Mouse (Mus musculus): ENCODE measurements around the gene Ptpro.
A peak's percentile ranks its signal among the peaks of the same experiment; 100 is the strongest.
"Not testable (repeated sequence)": the region's sequence is repeated elsewhere in the genome, so short reads cannot be mapped to it uniquely, and the experiment has no call there.

Gene Ptpro

DNA sequence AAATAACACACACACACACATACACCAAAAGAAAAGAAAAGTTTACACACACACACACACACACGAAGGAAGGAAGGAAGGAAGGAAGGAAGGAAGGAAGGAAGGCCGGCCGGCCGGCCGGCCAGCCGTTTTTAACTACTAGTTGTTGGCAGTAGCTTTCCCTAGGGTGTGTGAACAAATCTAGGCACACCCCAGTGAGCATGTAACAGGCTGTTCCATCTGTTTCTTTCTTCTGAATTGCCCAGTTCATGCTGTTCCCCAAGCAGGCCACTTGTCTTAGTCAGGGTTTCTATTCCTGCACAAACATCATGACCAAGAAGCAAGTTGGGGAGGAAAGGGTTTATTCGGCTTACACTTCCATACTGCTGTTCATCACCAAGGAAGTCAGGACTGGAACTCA lies 194.0 kb downstream of the Ptpro start:
- not testable (repeated sequence) for DNase-seq (ENCODE audit: low read depth in 2 of 2, low spot score in 2 of 2)

DNA sequence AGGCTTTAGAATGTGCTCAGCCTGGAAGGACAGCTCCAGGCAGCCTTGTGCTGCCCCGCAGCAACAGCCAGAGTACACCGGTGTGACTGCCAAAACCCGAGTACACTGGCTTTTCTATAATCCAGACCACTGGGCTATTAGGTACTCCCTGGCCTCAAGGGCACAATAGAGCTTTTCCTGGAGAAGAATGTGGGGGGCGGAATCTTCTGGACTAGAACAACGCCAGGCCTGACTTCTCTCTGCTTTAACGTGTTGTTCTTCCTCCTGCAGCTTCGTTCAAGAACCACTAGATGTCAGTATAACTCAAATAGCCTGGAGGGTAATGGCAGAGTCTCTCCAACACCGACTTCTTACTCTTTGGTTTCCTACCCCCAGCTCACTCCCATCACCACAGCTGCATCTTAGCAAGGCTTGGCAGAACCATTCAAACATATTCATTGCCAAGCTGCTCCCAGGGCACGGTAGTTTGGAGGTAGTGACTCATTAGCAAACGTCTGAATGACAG lies 203.5 kb downstream of the Ptpro start:
- peak in 1 of 2 experiments; percentile 2 for DNase-seq (ENCODE audit: low read depth in 2 of 2, low spot score in 2 of 2)

DNA sequence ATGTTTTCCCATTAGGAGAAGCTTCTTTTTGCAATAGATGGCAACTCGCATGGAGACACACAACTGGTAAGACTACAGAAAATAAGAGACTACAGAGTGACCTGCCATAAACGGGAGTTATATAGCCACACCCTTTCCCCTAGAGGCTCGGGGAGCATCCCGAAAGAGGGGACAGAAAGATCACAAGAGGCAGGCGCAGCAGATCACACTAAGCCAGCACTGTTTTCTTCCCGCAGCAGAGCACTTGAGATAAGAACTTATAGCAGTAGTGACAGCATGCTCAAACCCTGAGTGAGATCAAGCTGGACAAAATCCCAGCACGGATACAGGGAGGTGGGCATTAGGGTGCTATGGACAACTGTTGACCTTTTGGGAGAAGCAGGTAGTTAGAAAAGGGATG lies 203.9 kb downstream of the Ptpro start:
- DNase-seq (ENCODE audit: low read depth in 2 of 2, low spot score in 2 of 2) = no peak

DNA sequence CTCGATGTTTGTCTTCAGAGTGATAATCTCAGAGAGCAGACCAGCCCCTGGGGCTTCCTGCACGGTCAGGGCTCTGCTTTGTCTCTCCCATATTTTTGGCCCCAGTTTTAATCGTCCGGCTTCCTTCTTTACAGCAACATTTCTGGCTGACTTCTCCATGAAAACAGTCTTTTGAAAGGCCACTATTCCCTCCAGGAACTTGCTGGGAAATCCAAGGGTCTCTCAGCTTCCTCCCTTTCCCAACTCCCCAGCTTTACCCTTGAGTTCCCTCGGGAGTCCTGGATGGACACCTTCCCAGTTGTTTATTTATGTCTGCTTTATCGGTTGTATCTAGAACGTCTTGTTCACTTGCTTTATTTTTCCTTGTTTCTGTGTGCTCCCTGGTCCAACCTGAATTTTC lies 205.1 kb downstream of the Ptpro start:
- DNase-seq (ENCODE audit: low read depth in 2 of 2, low spot score in 2 of 2) = no peak

DNA sequence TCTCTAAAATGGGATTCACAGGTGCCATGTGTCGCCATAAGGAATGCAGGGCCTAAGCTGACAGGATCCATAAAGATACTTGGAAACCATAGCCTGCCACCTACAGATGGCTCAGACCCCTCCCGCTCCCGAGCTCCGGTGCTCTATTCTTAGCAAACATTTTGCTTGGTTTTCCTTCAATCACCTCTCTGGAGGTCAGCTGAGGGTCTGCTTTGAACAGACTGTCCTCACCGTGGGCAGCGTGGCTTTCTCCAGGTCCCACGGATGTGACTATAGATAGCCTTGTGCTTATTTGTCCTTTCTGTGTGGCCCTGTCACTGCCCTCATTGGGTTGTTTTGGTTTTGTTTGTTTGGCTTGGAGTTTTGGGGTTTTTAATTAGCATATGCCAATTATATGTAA lies 206.0 kb downstream of the Ptpro start:
- DNase-seq (ENCODE audit: low read depth in 2 of 2, low spot score in 2 of 2) = no peak

DNA sequence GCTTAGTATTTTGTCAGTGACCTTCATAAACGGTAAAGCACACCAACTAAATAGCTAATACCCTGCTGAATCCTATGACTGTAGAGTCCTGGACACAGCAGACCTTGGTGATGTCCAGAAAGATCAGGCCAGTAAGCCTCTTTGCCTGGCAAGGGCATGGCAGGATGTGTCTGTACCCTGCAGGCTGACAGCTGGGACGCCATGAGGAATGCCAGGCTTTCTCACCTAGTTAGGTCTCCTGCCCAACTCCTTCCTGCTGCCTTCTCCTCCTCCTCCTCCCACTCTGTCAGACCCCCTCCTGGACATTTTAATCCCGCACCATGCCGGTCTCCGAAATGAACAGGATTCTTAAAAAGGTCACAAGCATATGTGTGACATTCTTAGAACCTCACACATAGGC lies 211.7 kb downstream of the Ptpro start:
- no peak for DNase-seq (ENCODE audit: low read depth in 2 of 2, low spot score in 2 of 2)

DNA sequence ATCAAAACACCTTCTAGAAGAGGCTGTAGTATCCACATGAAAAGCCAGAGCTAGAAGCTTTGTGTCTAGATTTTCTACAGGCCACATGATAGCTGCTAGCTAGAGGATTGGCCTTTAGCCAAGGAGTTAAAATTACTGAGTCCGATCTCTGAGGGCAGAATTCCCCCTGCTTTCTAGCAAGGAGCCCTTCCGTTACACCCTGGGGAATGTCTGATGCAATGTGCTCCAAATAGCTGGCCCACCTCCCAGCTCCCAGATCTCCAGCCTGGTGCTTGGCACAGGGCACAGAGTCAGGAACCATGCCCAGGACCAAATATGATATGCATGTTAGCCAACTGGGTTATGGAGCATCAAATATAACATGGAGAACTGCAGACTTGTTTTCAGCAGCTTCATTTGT lies 213.1 kb downstream of the Ptpro start:
- DNase-seq (ENCODE audit: low read depth in 2 of 2, low spot score in 2 of 2) = no peak

DNA sequence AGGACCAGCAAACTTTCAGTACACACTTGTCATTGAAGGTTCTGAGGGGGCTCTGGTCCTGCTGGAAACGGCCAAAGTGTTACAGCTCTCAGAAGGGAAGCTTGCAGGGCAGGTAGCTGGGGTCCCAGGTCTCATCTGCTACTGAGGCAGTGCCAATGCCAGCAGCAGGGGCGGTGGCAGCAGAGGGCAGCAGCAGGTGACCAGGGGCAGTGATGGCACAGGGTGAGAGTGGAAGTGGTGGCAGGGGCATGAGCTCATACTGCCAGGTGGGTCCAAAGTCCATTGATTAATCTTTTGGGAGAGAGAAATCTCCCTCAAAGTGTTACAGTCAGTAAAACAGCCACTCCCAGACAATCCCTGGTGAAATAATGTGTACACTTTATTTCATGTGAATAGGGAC lies 214.1 kb downstream of the Ptpro start:
- no peak for DNase-seq (ENCODE audit: low read depth in 2 of 2, low spot score in 2 of 2)

DNA sequence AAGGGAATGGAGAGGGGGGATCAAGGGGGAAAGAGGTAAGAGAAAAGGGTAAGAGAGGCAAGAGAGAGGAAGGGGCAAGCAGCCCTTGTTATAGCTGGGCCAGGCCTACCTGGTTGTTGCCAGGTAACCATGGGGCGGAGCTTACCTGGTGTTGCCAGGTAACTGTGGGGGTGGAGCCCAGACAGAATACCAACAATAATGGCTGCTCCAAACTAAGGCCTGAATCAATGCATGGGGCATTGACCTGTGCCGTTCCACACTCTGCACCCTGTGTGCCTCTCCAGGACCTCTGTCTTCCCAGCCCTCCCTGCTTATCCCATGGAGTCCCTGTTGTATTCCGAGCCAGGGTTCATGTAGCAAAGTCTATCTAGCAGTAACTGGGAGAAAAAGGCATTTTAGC lies 215.6 kb downstream of the Ptpro start:
- DNase-seq (ENCODE audit: low read depth in 2 of 2, low spot score in 2 of 2) = no peak

DNA sequence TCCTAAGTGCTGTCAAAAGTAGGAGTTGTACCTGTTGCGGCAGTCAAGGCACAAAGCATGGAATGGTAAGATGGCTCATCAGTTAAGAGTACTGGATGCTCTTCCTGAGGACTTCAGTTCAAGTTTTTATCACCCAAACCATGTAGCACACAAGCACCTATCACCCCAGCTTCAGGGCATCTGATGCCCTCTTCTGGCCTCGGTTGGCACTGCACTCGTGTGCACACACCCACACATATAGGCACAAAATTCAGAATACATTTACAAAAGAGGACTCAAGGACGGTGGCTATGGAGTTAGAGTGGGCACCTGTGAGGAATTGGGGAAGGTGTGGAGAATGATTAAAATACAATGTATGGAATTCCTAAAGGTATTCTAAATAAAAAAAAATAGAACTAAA lies 217.4 kb downstream of the Ptpro start:
- DNase-seq (ENCODE audit: low read depth in 2 of 2, low spot score in 2 of 2) = no peak

DNA sequence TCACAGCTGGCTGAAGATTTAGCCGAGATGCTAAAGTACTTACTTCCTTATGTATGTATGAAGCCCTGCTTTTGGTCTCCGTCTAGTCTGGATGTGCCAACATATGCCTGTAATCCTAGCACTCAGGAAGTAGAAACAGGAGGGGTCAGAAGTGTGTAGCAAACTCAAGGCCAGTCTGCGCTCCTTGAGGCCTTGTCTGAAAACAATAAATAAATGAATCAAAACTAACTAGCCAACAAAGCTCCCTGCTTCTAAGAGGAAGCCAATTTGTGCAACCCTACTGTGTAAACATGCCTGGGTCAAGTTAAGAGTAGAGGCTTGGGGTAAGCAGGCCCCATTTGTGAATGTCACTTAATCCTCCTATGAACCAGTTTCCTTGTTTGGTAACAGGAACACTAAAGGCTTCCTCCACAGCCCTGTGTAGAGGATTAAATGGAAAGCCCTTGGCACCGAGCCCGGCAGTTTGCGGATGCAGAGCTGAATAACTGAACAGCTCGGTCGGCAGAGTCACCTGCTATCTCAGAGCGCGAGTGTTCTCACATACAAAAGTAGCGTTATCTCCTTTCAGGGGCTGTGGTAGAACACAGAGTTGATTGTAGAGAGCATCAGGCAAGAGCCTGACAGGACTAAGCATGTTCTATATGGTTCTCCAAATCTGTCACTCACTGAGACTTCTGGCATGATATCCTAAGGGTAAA lies 218.9 kb downstream of the Ptpro start:
- no peak for DNase-seq (ENCODE audit: low read depth in 2 of 2, low spot score in 2 of 2)

DNA sequence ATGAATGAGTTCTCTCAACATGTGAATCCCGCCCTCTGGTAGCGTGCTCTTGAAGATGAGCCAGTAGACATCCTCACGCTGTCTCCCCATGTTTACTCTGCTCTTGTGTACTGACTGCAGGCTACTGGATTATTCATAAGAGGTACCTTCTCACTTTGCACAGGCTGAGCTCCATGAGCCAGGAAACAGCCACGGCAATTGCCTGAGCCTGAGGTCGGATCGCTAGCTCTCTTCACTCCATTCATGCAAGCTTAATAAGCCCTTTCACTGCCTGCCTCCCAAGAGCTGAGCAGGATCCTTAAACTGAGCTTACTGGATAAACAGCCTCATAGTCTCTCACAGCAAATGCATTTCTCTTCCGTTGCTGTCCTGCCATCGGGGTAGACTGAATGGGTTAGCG lies 220.0 kb downstream of the Ptpro start:
- no peak for DNase-seq (ENCODE audit: low read depth in 2 of 2, low spot score in 2 of 2)

DNA sequence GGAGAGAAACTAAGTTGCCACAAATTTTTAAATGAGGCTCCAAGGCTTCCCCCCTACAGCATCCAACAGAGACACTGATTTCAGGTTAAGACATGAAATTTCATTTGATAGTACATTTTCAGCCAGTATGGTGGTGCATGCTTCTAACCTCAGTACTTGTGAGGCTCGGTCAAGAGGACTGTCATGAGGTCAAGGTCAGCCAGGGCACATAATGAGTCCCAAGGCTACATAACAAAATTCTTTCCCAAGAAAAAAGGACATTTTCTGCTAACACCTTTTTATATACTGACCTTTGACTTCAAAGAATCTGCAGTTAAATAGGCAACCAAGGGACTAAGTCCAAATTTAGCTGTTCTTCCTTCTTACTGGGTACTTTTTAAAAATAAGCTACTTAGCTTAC lies 221.3 kb downstream of the Ptpro start:
- DNase-seq (ENCODE audit: low read depth in 2 of 2, low spot score in 2 of 2) = no peak

DNA sequence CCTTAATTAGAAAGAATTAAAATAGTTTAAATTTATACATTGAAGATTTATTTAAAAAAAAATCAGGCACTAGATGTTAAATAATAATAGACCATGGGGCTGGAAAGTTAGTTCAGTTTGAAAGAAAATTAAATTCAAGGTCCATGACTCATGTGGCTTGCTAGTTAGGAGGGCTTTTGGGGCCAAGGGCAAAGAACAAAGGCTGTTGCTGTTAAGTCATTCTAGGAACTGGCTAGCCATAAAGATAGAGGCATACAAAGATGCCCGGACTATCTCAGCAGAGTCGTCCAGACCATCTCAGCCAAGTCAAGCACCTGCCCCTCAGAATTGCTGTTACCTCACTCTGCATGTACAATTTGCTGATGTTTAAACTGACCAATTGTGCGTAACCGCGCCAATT lies 223.6 kb downstream of the Ptpro start:
- DNase-seq (ENCODE audit: low read depth in 2 of 2, low spot score in 2 of 2) = not testable (repeated sequence)

DNA sequence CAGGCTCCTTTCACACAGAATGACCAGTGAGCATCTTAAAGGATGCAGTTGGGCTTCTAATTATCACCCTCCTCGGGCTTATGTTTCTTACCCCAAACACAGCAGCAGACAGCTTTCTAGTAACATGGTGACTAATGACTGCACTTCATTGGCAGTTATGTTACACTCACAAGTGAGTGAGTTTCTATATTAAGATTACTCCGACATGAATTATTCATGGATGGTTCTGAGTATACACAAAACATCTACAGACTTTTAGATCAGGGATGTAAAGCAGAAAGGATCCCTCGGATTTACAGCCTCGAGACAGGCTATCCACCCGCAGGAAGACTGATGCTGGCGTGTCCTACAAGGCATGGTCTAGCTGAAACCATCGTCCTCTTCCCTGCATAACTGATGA lies 230.8 kb downstream of the Ptpro start:
- no peak for DNase-seq (ENCODE audit: low read depth in 2 of 2, low spot score in 2 of 2)

DNA sequence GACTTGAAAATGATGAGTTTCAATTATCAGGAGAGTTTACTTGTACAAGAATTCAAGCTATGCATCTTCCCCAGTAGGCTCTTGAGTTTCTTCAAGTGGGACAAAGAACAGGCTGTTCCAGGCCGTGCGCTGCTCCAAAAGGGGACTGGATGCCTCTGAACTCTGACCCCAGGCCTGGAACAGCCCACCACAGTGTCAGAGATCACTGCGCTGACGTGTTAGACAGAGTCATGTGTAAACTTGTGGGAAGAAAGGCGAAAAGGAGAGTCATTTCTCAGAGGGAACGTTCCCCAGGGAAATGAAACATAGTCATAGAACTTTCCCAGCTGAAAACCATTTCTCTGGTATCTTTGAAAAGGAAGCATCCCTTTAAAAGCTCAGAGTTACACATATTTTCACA lies 235.3 kb downstream of the Ptpro start:
- no peak for DNase-seq (ENCODE audit: low read depth in 2 of 2, low spot score in 2 of 2)

DNA sequence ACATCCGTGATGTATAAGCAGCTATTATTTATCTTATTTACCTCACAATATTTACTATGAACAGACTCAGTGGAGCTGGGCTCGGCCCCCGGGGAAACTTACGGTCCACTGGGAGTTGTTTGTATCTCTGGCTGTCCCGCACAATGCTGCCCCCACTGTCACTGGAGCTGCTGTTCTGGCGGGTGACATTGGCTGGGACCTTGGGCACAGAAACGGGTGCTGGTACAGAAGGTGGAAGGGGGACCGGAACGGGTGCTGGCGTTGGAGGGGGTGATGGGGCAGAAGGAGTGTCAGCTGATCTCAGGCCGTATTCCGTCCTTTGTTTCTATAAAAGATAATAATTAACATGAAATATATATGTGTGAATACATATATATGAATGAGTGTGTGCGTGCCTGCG lies 238.0 kb downstream of the Ptpro start:
- DNase-seq (ENCODE audit: low read depth in 2 of 2, low spot score in 2 of 2) = no peak

DNA sequence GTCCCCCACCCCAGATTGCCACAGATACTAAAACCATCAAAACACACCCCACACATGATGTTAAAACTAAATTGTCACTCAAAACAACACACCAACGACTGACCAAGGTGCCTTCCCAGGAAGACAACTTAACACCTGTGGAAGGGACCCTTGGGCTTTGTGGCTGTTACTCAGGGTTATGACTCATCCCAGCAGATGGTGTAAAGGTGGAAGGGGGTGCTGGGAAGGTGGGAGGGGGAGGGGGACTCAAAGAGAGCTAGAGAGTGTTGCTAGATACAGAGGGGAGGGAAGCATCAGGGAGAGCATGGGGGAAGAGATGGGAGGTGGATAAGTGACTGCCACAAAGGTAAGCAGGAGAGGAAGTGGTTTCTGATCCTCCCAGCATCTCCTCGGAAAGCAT lies 239.5 kb downstream of the Ptpro start:
- DNase-seq (ENCODE audit: low read depth in 2 of 2, low spot score in 2 of 2) = no peak

DNA sequence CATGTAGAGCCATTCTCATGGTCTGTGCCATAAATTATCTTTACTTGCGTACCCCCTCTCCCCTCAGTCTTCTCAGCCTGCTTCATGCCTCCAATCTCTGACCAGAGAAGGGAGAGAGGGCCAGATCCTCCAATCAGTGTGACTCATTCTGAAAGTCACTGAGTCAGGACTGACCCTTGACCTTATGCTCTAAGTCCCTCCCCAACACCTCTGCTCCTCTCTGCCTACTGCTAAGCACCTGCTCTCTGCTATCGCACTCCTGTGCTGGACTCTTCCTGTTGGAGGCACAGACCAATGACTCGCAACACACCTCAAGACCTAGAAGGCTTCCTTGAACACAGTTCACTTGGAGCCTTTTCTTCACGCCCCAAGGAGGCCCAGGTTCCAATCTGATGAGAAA lies 240.5 kb downstream of the Ptpro start:
- DNase-seq (ENCODE audit: low read depth in 2 of 2, low spot score in 2 of 2) = no peak

DNA sequence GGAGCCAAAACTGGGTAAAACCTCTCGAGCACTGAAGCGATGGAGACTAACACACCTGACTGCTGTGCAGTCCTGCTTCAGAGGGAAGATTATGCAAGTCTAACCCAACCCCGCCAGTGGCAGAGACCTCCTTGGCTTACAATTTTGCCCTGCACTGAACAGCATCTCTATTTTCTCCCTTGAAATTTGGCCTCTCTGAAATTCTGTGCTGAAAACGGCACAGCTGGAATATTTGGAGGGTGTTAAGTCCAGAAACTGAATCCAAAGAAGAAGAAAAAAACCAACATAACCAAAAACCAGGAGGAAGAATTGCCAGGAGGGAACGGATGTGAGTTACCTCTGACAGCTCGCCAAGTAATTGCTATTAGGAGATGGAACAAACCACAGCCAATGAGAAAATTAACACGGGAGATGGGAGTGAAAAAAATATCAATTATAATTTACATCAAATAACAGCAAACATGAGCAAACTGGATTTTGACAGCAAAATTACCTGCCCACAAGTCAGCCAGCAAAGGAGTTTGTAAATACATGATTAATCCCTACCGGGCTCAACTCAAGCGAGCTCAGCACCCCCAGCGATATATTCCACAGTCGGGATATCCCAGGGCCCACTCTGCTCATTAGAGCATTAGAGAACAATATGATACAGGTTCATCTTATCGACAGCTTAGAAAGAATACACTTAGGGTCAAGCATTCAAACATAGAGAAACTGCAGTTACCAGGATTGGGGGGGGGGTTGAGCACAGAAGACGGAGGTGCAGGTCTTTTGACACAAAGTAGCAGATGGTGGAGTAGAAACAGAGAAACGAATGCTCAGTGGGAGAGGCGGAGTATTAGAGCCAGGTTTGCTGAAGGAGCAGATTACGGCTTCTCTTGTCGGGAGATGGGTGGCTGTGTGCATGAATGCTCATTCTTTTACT lies 241.4 kb downstream of the Ptpro start:
- DNase-seq (ENCODE audit: low read depth in 2 of 2, low spot score in 2 of 2) = no peak

DNA sequence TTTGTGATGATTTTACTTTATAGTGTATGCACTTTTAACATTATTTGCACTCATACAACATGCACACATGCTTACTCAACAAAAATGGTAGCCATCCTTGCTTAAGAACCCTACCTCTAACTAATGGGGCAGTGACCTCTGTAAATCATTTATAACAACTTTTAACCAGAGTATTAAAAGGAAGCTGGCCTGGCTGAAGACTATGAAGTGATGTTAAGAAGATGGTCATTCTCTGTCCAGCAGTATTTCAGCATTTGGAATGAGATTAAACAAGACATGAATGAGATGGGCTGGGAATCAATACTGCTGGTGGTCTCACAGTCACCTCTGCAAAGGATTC lies 242.0 kb downstream of the Ptpro start:
- DNase-seq (ENCODE audit: low read depth in 2 of 2, low spot score in 2 of 2) = no peak

DNA sequence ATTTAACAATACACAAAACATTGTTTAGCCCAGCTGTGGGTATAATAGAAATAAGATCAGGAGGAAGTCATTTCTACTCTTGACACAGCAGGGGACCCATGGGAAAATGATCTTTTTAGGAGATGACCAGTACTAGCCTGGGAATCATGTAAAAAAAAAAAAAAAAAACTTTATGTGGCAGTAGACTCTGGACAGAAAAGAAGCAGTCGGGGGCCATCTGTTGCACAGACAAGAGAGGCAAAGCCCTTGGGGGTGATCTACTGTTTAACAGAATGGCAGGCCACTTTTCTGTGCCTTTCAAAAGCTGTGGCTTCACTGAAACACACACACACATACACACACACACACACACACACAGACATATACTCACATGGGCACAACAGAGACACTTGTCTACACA lies 242.7 kb downstream of the Ptpro start:
- DNase-seq (ENCODE audit: low read depth in 2 of 2, low spot score in 2 of 2) = no peak

DNA sequence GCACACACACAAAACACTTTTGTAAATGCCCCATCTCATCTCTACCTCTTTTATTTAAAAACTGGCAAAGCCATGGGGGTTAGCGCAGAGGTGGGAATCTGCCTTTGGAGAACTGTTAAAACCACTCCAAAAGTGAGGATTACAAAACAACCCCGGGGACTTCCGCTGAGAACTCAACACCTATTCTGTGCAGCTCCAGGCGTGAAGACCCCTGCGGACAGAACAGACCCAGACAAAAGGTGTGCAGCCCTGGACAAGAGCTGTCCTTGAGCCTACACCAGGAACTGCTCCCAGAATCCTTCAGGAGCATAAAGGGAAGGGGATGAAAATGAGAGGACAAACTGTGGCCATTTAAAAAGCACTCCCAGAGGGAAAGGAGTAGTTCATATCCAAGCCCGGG lies 243.1 kb downstream of the Ptpro start:
- DNase-seq (ENCODE audit: low read depth in 2 of 2, low spot score in 2 of 2) = no peak
